Mouse (Mus musculus) intestine, embryonic 15.5 days (tissue): ENCODE measurements around the gene ccdc198. TPM values are rescaled to one million over a fixed set of nuclear protein-coding genes. Genes with fewer than 3 reads are reported as not detected.

Experiments
- ATAC-seq: fragments of 200-750 bp; cut with Nextera tagmentation; 2 replicates; pipeline ENCODE4 v1.8.0; 2017; ENCODE audit warnings: moderate TSS enrichment, moderate library complexity
- H3K27ac ChIP-seq: fragments of 300-500 bp; sonication (generic); 2 replicates; pipeline ENCODE4 v1.5.1; 2015; ENCODE audit warnings: mild to moderate bottlenecking, inconsistent platforms
- H3K27me3 ChIP-seq: fragments of 300-500 bp; sonication (generic); replicated peaks from 2 replicates; pipeline ENCODE4 v1.6.1; 2015; ENCODE audit warnings: inconsistent platforms
- H3K36me3 ChIP-seq: fragments of 300-500 bp; sonication (generic); 2 replicates; pipeline ENCODE4 v1.6.1; 2015; ENCODE audit warnings: inconsistent platforms
- H3K4me1 ChIP-seq: fragments of 300-500 bp; sonication (generic); replicated peaks from 2 replicates; pipeline ENCODE4 v1.6.1; 2015; ENCODE audit warnings: inconsistent platforms
- H3K4me2 ChIP-seq: fragments of 300-500 bp; sonication (generic); replicated peaks from 2 replicates; pipeline ENCODE4 v1.6.1; 2015; ENCODE audit warnings: mild to moderate bottlenecking, inconsistent platforms
- H3K4me3 ChIP-seq: fragments of 300-500 bp; sonication (generic); replicated peaks from 2 replicates; pipeline ENCODE4 v1.5.1; 2015; ENCODE audit warnings: inconsistent platforms
- H3K9ac ChIP-seq: fragments of 300-500 bp; sonication (generic); 2 replicates; pipeline ENCODE4 v1.6.1; 2015; ENCODE audit warnings: inconsistent platforms
- H3K9me3 ChIP-seq: fragments of 300-500 bp; sonication (generic); 2 replicates; pipeline ENCODE4 v1.6.1; 2016; ENCODE audit warnings: inconsistent platforms
- WGBS: fragments of 180-500 bp; shearing (Covaris S2); methylation state at CpG from one replicate; pipeline ENCODE4 v1.1.7; 2015; 5-methylcytosine and 5-hydroxymethylcytosine counted together
- polyA plus RNA-seq: library from polyadenylated mRNA; unstranded; fragments of >200 nt; fragmentation: Nextera tagmentation; extraction: Ambion mirVana; gene quantifications from 2 replicates; pipeline ENCODE4 v1.2.1, GENCODE M21; 2015

ccdc198 gene
- polyA plus RNA-seq, 1 experiment from 2014 or later = 92.0 TPM

DNA sequence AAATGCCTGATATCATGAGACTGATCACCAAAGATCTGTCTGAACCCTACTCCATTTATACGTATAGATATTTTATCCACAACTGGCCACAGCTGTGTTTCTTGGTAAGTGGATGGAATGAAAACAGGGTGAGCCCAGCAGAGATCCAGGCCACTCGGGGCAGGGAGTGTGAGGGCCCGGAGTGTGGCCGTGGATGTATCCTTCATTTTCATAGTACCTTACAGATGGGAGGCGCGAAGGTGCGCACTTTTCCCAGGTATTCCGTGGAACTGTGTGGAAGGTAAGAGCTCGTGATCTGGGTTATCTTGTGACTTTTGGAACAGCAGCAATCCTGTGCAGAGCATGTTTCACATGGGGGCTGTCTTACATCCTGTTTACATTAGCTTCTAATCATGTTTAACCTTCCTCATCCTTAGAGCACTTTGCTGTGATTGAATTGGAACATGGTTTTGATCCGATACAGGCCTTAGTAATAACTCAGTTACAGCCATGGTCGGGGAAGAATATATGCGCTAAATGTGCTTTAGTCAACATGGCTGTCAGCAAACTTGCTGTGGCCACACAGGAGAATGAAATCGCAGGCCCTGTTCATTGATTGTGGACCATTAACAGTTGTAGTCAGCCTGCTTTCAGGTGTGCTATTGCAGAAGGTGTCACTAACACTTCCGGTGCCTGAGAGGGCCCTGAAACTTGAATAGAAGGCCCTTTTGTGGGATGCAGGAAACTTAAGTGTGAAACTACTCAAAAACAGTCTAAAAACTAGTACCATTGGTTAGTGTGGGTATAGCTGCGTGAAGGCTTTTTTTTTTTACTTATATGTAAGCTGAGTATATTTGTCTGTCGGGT is 71.8 kb downstream of the ccdc198 start:
- 28% methylated on average over 16 of the region's 16 CpGs for WGBS
- H3K4me2 ChIP-seq = peak overlapping the region; percentile 75
- peak overlapping the region; percentile 28; the same call in 1 of the 2 replicates for H3K27ac ChIP-seq
- ATAC-seq = peak; percentile 6; the same call in 1 of the 2 replicates
- peak overlapping the region; percentile 80 for H3K4me3 ChIP-seq
- no peaks in the 10 kb centered on the region for H3K27me3 ChIP-seq
- peaks cover 10% of the 10 kb centered on the region for H3K4me1 ChIP-seq
- no peaks in the 10 kb centered on the region for H3K9me3 ChIP-seq
- peak overlapping the region; percentile 70 for H3K9ac ChIP-seq
- no peaks in the 10 kb centered on the region for H3K36me3 ChIP-seq

DNA sequence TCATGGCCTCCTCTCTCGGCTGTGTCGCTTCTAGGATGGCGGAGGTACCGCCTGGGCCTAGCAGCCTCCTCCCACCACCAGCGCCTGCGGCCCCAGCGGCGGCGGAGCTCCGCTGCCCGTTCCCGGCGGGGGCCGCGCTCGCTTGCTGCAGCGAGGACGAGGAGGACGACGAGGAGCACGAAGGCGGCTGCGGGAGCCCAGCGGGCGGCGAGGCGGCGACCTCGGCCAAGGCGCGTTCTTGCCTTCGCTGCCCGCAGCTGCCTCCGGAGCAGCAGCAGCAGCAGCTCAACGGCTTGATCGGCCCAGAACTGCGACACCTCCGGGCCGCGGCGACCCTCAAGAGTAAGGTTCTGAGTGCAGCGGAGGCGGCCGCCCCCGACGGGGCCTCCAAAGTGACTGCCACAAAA is 72.7 kb downstream of the ccdc198 start:
- Histone ChIP-seq H3K36me3 (no peaks in the 10 kb centered on the region), H3K9me3 (no peaks in the 10 kb centered on the region), H3K9ac (peak overlapping the region; percentile 70), H3K4me3 (peak overlapping the region; percentile 80), H3K27me3 (no peaks in the 10 kb centered on the region), H3K27ac (peak overlapping the region; percentile 82), H3K4me2 (peak overlapping the region; percentile 75), H3K4me1 (peaks cover 10% of the 10 kb centered on the region)
- WGBS = under 1% methylated on average over 46 of the region's 46 CpGs
- ATAC-seq = peak; percentile 74

DNA sequence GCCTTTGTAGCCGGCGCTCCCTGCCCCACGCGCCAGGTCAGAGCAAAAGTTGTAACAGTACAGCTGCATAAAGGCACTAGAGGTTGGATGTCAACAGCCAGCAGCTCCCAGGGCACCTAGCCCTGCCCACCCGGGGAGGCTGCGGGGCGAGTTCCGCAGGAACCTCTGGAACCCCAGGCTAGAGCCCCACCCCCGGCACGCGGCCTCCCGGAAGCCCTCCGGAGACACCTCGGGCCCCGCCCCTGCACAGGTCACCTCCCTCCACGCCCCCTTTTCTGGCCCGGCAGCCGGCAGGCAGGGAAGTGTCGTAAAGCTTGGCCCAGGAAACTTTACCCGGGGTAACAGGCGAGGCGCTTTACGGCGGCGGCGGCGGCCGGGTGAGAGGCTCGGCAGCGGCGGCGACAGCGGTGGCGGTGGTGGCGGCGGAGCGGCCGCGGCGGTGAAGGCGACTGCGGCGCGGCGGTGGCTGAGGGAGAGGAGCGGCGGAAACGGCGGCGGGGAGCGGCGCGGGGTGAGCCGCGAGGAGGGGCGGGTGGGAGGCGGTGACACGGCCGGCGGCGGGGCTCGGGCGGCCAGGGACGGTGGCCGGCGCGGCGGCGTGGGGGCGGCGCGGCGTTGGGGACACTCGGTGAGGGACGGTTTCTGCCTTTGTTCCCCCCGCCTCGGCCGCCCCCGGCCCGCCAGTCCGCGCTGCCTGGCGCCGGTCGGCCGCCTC is 73.2 kb downstream of the ccdc198 start, which contains the start of gene Naa30:
Gene Naa30 (plus strand): TSS at position 360 of the 715 bp plus-strand sequence.
- Histone ChIP-seq H3K27ac (peak within 1 kb of the TSS; percentile 82), H3K4me1 (peaks cover 10% of the 10 kb centered on the region), H3K4me2 (peak within 1 kb of the TSS; percentile 75), H3K36me3 (no peaks in the 10 kb centered on the region), H3K9me3 (no peaks in the 10 kb centered on the region), H3K9ac (peak within 1 kb of the TSS; percentile 70), H3K4me3 (peak within 1 kb of the TSS; percentile 80), H3K27me3 (no peaks in the 10 kb centered on the region)
- peak; percentile 94 for ATAC-seq
- under 1% methylated on average over 38 of the region's 86 CpGs for WGBS

DNA sequence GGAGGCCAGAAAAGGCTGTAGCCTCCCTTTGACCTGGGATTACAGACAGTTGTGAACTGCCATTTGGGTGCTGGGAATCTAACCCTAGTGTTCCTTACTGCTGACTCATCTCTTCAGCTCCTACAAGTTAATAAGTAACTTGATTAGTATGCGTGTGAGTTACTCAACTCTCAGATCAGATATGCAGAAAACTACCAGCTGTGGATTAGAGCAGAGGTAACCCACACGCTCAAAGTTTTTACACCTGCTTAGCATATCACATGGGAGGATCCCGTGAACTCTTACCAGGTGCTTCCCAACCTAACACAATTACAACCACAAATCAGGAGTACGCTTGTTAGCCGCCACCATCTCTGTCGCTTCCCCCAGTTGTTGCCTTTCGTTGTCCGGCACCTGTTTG is 74.0 kb downstream of the ccdc198 start:
- H3K9me3 ChIP-seq = no peaks in the 10 kb centered on the region
- ATAC-seq = peak; percentile 71
- WGBS = 21% methylated on average over 8 of the region's 8 CpGs
- peak overlapping the region; percentile 75 for H3K4me2 ChIP-seq
- no peaks in the 10 kb centered on the region for H3K27me3 ChIP-seq
- H3K27ac ChIP-seq = peak overlapping the region; percentile 82
- H3K9ac ChIP-seq = peak overlapping the region; percentile 70
- peaks cover 10% of the 10 kb centered on the region for H3K4me1 ChIP-seq
- peak overlapping the region; percentile 80 for H3K4me3 ChIP-seq
- H3K36me3 ChIP-seq = no peaks in the 10 kb centered on the region

Other genes starting within 250 kb of the ccdc198 start
- 26.1 and 29.5 TPM in 2 replicates for gene Ap5m1, start 179.4 kb downstream of the ccdc198 start, polyA plus RNA-seq
- gene Exoc5, start 178.8 kb downstream of the ccdc198 start, polyA plus RNA-seq = 34.3 and 39.5 TPM in 2 replicates
- 10.8 and 11.1 TPM in 2 replicates for gene Naa30, start 73.2 kb downstream of the ccdc198 start, polyA plus RNA-seq